Mouse (Mus musculus): ENCODE measurements around the gene Otulinl.
A peak's percentile ranks its signal among the peaks of the same experiment; 100 is the strongest.
"Not testable (repeated sequence)": the region's sequence is repeated elsewhere in the genome, so short reads cannot be mapped to it uniquely, and the experiment has no call there.

Gene Otulinl

DNA sequence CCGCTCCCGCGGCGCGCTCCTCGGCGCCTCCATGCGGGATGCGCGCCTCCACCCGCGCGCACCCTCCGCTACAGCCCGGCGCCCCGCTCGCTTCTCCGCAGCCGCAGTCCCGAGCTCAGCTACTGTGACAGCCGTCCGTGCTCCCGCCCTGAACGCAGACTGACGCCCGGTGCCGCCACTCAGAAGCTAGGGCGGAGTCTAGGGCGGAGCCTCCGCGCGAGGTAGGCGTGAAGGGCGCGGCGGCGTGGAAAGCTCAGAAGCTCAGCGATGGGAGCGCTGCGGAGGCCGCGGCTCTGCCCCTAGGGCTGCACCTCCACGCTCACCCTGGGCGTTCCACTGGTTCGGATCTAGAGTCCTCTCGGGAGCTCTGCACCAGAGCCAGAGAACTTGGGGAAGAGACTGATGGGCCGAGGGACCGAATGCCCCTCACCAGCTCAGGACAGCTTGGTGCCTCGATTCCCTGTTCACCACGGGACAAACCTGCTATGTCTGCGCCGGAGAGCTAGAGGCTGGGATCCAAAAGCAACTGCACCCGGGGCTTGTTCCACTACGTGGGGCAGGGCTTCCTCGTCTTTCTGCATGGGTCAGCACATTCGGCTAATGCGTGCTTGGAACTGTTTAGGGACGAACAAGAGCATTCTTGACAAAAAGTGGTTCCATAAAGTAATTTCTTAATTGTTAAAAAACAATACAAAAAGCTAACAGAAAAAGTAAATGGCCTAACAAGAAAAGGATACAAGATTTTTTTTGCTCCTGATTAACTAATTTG is at the start of gene Otulinl:
Otulinl (minus strand) TSS at position 161 of the 769 bp plus-strand sequence.
- DNase-seq: peak; percentile 90

DNA sequence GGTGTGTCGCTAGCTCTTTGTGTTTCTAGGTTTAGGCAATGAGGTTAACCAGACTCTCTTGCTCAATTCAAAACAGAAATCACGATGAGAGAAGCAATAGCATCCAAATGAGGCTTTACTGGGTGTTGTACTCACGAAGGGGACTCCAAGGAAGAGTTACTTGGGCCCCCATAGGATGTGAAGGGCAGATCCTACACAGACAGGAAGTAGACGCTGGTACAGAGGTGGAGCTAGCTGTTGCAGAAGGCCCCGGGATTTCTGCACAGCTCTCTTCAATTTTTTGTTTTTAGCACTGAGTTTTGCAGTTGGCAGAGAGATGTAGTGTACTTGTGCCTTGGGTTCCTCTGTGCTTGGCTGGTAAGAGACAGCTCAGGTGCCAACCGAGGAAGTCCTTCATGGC is 44.8 kb upstream of the Otulinl start:
- DNase-seq: no peak

DNA sequence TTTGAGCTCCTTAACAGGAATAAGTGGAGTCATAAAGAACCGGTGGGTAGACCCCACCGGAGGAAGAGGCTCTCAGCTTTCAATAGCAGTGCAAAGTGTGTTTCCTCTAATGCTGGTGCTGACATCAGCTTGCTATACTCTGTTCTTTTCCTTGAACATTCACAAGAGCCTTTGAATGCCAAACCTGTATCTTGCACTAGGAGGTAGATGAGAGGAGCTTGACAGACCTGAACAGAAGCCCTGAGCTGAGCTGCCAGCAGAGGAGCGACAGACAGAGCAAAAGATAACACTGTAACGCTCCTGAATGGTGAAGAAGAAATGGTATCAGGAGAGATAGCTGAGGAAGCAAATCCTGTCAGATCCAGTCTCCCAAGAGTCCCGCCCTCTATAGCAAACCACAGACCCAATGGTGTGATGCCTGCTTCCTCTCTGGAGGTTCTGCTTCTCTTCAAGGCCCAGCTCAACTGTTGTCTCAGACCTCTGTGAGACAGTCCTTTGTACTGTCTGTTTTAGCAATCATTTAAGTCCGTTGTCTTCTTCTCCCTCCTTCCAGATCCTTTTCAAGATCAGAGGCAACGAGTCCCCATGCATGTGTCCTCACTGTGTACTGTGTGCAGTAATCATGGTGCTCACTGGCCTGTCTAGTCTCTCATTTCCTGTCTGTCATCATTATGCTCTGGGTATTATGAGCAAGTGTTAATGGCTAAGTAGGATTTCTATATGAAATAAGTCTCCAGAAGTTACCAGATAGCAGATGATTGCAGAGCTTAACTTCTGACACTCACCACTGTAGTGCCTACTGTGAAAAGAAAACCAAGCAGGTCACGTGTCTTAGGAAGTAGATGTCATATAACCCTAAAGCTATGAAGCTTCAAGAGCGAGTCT is 43.7 kb upstream of the Otulinl start:
- DNase-seq: no peak

DNA sequence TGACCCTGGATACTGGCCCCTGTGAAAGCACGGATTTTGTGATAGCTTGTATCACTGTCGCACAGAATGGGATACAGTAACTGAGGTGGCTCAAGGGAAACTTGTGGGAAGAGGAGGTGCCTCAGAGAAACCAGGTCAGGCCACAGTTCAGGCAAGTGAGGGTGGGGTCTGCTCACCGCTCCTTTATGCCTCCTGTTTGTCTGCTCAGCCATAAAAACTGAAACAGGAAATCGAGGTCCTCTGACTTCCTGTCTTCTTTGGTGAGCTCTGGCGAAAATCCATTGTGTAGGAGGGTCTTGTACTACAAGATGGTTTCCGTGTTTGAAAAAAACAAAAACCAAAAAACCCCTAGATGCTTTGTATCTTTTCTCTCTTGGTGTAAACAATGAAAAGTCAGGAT is 42.9 kb upstream of the Otulinl start:
- no peak for DNase-seq

DNA sequence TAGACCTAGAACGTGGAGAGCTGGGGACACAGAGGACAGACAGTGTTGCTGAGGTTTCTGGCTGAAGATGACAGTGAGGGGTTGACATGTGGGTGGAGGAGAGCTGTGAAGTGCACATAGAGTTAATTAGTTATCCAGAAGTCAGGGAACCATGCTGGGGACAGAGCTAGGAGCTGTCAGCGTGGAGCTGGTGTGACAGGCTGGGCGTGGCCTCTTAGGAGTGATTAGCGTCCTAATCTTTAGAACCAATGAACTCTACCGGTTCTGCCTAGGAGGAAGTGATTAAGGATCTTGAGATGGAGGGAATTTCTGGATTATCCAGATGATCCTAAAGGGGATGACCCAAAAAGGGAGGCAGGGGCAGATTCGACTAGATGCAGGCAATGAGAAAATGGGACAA is 42.4 kb upstream of the Otulinl start:
- no peak for DNase-seq

DNA sequence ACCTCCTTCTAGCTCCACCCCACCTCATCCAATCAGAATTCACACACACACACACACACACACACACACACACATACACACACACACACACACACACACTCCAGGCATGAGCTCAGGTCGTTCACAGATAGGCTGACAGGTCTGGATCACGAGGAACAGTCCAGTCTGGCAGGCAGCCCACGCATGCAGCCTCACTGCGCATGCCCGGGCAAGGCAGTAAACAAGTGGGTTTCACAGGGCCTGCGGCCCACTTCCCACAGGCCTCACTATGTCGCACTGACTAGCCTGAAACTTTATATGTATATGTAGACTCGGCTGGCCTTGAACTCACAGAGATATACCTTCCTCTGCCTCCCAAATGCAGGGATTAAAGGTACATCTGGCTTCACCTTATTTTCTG is 38.9 kb upstream of the Otulinl start:
- DNase-seq: not testable (repeated sequence)

DNA sequence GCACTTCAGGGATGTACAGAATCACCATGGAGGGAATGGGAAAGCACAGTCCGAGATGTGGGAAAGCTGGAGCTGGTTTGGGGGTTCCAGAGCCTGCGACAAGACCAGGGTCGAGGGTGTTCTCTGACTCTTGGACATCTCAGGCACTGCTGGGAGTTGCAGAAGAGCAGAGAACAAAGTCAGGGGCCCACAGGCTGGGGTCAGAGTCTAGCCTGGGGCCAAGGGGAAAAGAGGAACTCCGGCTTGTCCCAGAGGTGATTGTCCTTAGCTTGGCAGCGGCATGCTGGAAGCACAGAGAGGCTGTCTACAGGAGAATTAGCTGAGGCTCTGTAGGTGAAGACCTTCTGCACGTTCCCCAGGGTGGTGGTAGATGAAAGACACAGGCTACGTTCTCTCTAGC is 37.3 kb upstream of the Otulinl start:
- no peak for DNase-seq

DNA sequence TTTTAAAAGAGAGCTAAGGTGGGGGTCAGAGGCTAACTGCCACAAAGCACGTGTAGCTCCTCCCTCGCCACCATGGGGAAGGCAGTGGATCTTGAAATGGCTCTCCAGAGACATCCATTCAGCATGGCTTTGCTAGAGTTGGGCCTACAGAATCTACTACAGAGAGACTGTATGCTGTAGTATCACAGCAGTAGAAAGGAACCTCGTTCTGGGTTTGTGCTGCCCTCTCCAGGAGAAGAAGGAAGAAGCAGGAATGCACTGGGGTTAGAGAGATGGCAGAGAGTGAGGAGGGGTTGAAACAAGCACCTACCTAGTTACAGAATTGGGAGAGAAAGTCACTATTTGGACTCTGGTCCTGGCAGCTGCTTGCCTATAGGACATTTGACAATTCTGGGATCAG is 34.0 kb upstream of the Otulinl start:
- DNase-seq: no peak

DNA sequence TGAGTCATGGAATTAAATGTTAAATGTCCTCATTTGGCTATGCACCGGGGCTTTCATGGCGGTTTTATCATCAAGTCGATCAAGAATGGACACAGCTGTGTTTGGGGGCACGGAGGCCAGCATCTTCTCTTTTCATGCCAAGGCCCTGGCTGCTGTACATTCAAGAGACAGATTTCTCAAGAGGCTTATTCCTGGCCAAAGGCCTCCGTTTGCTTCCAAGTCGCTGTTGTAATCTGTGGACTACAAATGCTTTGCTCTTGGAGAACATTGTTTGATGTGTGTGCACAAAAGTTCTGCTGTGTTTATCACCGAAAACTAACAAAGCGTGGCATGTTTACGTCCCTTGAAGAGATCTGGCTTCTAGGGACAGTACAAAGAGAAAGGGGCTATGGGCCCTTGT is 29.3 kb upstream of the Otulinl start:
- DNase-seq: no peak

DNA sequence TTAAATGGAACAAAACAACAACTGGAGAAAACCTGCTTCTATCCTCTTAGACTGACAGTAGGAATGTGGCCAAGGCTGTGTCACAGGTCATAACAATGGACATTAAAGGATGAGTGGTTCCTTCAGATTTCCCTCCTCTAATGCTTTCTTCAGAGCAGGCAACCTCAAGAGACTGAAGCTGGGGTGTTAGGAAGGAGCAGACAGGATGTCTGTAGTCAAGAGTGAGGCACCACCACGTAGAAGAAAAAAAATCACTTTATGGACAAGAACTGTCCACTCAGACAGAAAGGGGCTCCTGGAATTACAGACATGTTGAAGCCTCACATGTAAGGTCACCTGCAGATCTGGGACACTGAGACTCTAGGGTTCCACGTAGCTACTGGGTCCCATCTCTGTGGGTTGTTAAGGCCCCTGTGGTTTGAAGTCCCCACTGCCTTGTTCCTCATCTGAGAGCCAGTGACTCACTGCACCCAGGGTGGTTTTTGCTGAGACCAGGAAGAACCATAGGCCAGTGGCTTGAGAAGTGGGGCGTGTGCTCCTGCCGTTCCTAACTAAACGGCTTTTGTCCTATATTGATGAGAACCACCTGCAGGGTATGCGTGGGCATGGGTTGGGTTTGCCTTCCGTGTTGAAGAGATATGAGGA is 27.7 kb upstream of the Otulinl start:
- no peak for DNase-seq

DNA sequence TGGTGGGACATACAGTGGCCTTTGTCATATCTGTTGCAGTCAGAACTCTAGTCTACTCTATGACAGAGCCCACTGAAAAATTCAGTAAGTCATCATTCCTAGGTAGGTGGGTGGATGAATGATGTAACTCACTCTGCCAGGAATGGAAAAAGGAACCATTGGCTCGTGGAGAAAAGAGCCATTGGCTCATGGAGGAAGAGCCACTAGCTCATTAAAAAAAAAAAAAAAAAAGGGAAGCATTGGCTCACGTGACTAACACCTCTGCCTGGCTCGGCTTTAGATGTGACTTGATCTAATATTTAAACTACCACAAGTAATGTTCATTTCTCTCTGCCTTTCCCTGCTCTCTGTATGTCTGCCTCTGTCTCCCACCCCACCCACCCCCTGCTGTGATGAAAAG is 27.1 kb upstream of the Otulinl start:
- no peak for DNase-seq

DNA sequence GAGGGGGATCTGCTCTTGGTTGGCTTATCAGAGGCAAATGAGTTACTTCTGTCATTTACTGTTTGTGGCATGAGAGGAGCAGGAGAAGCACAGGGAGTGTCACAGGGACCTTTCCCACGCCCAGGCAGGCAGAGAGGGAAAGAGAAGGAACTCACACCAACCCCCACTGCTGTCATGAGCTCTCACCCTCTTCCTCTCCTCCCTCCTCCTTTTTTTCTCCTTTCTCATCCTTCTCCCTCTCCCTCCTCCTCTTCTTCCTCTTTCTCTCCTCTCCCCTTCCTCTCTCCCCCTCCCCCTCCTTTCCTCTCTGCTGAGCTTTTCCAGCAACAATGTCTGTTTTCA is 21.6 kb upstream of the Otulinl start:
- no peak for DNase-seq

DNA sequence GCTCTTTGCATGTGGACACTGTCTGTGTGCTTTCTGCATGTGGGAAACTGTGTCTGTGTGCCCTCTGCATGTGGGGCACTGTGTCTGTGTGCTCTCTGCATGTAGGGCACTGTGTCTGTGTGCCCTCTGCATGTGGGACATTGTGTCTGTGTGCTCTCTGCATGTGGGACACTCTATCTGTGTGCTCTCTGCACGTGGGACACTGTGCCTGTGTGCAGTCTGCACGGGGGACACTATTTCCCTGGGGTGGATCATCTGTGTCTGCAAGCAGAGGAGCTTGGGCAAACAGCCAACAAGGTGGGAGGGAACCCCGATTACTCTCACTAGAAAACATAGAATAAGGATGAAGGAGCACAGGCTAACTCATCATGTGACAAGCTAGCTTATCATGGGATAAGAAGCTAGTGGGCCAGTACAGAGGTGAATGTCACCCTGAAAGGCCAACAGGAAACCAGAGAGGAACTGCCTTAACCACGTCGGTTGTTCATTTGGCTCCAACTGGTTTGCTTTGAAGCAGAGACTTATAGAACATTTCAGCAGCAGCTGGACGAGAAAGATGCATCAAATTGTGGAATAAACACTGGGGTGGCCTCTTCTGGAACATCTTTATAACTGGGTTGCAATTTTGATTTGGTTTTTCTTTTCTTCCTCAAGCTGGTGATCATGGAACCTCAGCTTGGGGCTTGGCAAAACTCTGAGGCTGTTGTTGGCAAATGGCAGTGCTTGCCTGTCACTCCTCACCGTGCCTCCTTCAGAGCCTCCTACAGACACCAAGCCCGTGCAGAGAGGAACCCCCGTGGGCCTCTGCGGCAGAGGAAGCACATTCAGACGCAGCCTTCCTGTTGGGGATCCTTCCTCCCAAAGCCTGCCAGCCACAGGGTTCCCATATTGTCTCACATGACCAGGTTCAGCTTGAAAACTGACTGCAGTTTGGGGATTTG is 20.9 kb upstream of the Otulinl start:
- peak; percentile 46 for DNase-seq

DNA sequence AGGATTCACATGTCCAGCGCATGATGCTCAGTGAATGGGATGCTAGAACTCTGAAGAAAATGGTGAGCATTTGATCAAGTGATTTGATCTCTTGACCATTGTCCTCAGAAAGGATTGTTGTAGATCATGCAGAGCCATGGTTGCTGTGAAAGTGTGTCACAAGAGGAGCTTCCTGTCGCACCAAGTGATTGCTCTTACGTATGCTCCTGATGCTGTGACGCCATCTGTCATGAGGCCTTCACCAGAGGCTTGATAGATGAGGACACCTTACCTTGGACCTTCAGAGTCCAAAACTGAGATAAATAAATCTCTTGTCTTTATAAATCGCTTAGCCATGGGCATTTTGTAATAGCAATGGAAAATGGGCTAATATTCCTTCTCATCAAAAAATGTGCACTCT is 16.3 kb upstream of the Otulinl start:
- DNase-seq: no peak

DNA sequence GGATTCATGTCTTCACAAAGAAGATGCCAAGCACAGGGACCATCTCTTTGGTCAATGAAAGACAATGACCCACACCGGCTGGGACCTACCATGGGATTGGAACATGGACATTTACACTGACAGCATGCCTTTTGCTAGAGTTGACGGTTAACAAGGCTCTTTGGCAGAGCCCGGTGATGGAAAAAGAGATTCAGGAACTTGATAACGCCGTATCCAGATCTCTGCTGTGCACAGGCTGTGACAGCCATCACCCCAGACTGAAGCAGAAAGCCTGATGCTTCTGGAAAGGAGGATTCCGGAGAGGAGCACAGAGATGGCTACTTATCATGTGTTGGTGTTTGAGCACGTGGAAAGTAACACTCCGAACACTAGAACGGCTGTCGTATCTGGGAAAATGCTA is 11.9 kb upstream of the Otulinl start:
- no peak for DNase-seq

DNA sequence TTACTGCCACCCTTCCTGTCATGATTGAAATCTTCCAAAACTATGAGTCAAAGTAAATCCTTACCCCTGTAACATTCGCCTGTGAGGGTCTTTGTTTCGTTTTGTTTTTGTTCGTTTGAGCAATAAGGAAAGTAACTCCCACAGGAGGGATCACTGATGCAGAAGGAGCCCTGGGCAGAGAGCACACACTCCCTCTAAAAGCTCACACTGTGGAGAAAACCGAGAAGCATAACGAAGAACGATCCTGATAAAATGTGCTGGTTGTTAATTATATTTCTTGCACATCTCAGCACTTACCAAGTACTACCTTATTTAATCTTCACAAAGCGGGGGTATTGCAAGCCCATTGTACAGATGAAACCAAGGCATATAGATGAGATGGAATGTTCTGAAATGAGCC is 10.8 kb upstream of the Otulinl start:
- no peak for DNase-seq

DNA sequence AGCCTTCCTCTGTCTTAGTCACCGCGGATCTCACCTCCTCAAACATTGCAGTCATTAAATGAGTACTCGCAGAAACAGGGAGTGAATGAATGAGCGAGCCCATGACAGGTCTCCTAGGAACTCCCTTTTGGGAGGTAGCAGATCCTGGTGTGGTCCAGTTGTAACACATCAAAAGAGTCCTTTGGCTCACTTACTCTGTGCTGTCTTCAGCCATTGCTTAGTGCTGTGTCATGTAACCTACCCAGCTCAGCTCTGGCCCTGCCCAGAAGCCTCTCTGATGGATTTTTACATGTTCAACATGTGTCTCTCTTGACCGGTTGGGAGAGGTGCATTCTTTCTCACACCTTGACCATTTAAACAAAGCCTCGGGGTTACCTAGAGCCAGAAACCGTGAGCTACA is 9.8 kb upstream of the Otulinl start:
- DNase-seq: no peak

DNA sequence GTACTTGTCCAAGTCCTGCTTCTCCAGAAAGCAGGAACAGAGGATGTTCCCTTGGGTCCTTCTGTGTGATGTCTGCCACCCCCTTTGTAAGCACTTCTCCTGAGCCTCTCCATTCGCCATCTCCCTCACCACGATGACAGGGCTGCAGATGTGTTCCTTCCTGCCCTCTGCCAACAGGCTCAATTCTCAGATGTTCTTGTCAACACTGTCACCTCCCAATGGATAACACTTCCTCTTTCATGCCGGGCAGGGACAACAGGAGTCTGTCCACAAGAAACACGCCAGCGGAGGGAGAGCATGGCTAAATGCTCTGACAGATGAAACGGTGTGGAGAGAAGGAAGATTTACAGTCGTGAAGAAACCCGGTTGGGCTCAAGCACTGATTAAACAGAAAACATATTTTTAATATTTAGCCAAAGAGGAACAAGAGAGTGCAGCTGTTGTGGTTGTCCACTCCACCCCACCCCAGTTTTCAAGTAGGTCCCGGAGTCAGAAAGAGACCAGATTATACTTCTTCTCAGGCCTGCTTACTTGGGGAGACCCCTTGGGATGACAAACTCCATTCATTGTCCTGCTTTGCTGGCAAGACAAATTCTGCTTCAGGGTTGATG is 6.8 kb upstream of the Otulinl start:
- DNase-seq: no peak

DNA sequence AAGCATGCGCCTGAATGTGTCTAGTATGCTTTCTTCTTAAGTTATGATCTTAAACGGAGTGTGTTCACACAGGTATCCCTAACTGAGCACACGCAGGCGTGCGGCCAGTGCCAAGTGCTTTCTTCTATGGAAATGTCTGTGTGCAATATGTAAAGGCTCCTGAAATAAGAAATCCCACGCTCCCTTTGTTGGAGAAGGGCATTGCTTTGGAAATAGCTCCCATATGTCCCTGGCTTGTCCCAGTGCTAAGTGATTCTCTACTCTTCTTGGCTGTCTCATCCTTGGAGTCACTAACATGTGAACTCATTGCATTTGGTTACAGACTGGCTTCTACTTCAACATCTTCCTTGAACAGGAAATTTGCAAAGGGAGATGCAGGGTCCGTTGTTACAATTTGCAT is 3.4 kb upstream of the Otulinl start:
- DNase-seq: no peak

DNA sequence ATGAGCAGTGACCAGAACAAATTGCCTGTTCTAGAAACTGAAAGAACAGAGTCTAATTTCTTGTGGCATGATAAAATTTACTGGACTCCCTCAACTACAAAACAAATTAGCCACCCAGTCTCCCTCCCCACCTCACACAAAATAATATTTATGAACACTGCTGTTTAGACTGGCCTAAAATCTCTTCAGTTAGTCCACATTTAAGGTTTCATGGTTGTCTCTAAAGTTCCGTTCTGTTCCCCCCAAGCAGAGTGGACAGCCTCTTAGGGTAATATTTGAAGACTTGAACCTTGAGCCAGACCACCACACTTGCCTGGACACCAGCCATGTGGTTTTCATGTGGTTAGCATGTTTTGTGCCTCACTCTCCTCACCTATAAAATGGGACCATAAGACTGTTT is 1.8 kb upstream of the Otulinl start:
- DNase-seq: no peak

DNA sequence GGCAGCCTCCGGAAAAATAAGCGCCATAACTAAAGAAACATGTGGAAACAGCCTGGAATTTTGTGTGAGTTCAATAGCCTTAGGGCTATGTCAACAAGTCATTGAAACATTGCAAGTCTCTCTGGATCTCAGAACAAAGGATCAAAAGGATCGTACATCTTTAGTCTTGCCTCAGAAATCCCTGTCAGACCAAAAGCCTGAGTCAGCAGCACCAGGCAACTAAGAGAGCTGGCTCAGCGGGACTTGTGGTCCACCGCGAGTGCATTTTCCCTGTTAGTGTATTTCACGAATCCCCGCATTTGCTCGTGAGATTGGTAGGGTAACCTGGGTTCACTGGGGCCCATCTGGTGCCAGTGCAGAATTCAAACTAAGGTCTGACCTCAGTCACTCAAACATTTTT is 1.2 kb upstream of the Otulinl start:
- no peak for DNase-seq

DNA sequence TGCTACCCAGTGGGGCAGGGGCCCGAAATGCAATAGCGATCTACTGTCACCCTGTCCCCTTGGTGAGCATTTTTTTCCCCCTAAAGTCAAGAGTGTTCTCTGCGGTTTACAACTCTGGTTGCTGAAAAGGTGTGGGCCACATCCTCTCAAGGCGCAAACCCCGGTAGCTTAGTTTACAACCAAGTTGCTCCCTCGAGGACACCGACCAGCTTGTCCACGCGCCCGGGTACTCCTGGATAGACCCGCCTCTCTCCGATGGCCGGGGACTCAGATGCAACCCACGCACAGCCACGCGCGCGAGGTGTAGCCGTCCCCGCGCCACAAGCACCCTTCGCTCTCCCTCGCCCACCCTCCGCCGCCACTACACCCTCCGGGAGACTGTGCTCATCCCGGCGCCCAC is 382 bp downstream of the Otulinl start:
- no peak for DNase-seq
